Mouse (Mus musculus): ENCODE results near the gene Camk2b. TPM values are rescaled to one million over a fixed set of nuclear protein-coding genes. Genes with fewer than 3 reads are reported as not detected.

Camk2b gene
- polyA plus RNA-seq, 1 experiment = 12.8 TPM

DNA sequence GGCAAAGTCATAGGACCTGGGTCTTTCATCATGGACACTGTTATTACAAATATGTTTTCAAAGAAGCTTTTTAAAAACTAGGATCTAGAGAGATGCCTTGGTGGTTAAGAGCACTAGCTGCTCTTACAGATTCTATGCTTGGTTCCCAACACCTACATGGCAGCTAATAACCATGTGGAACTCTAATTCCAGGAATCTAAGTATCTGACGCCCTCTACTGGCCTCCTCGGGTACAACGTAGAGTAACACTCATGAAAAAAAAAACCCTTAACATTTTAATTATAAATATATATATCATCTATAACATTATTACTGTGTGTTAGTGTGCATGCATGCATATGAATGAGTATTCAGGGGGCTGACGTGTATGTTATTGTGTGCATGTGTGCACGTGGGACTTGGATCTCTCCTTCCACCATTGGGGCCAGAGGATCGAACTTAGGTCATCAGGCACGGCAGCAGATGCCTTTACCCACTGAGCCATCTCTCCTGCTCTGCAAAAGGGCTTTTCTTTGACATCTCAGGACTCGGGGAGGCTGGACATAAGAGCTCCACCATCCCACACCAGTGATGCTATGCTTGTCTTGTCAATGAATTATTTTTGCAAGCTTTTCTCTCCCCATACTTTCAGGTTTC is 112.9 kb downstream of the Camk2b start:
- no peak overlapping the region for H3K9ac ChIP-seq (ENCODE audit: low read depth, poor library complexity, severe bottlenecking)
- H3K4me3 ChIP-seq (ENCODE audit: low read depth, low read length) = no peak overlapping the region
- no peak for TF ChIP-seq EP300 (IDR thresholded peaks at IDR 0.05; ENCODE audit: insufficient read depth, low read depth, low read length)
- TF ChIP-seq POLR2A (IDR thresholded peaks at IDR 0.05; ENCODE audit: insufficient read depth, low read length) = no peak
- TF ChIP-seq CTCF (IDR thresholded peaks at IDR 0.05; ENCODE audit: low read depth, low read length) = no peak
- H3K9me3 ChIP-seq (replicated peaks; ENCODE audit: control insufficient read depth, insufficient read depth, low read length, poor library complexity, severe bottlenecking) = no peaks in the 10 kb centered on the region
- no peak overlapping the region for H3K27ac ChIP-seq (ENCODE audit: insufficient read depth, low read length)
- peaks cover 4% of the 10 kb centered on the region for H3K4me1 ChIP-seq (ENCODE audit: control insufficient read depth, insufficient read depth, low read length)
- H3K27me3 ChIP-seq (ENCODE audit: control insufficient read depth, insufficient read depth, low read length, poor library complexity, severe bottlenecking) = no peaks in the 10 kb centered on the region
- no peaks in the 10 kb centered on the region for H3K36me3 ChIP-seq (ENCODE audit: control insufficient read depth, insufficient read depth, low read length, poor library complexity, severe bottlenecking)

DNA sequence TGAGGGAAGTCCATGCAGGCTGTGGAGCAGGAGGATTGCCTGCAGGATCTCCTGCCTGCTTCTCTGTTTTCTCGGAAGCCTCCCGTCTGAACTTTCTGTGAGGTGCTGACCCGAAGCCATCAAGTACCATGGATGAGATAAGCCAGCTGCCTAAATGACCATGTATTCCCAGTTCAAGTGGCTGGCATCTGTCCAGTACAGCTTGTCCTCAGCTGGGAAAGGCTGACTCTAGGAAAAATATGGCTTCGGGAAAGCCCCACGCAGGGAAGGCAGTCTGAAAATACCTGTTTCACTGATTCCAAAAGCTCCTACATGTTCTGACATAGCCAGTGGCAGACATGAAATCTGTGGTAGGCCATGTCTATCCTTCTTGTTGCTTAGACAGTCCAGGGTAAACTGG is 113.7 kb downstream of the Camk2b start:
- Histone ChIP-seq H3K4me3 (ENCODE audit: low read depth, low read length) (no peak overlapping the region), H3K27me3 (ENCODE audit: control insufficient read depth, insufficient read depth, low read length, poor library complexity, severe bottlenecking) (no peaks in the 10 kb centered on the region), H3K4me1 (ENCODE audit: control insufficient read depth, insufficient read depth, low read length) (peaks cover 6% of the 10 kb centered on the region), H3K27ac (ENCODE audit: insufficient read depth, low read length) (no peak overlapping the region), H3K9ac (ENCODE audit: low read depth, poor library complexity, severe bottlenecking) (no peak overlapping the region), H3K9me3 (replicated peaks; ENCODE audit: control insufficient read depth, insufficient read depth, low read length, poor library complexity, severe bottlenecking) (no peaks in the 10 kb centered on the region), H3K36me3 (ENCODE audit: control insufficient read depth, insufficient read depth, low read length, poor library complexity, severe bottlenecking) (no peaks in the 10 kb centered on the region)
- no peak for TF ChIP-seq CTCF (IDR thresholded peaks at IDR 0.05; ENCODE audit: low read depth, low read length)
- no peak for TF ChIP-seq POLR2A (IDR thresholded peaks at IDR 0.05; ENCODE audit: insufficient read depth, low read length)
- TF ChIP-seq EP300 (IDR thresholded peaks at IDR 0.05; ENCODE audit: insufficient read depth, low read depth, low read length) = no peak

DNA sequence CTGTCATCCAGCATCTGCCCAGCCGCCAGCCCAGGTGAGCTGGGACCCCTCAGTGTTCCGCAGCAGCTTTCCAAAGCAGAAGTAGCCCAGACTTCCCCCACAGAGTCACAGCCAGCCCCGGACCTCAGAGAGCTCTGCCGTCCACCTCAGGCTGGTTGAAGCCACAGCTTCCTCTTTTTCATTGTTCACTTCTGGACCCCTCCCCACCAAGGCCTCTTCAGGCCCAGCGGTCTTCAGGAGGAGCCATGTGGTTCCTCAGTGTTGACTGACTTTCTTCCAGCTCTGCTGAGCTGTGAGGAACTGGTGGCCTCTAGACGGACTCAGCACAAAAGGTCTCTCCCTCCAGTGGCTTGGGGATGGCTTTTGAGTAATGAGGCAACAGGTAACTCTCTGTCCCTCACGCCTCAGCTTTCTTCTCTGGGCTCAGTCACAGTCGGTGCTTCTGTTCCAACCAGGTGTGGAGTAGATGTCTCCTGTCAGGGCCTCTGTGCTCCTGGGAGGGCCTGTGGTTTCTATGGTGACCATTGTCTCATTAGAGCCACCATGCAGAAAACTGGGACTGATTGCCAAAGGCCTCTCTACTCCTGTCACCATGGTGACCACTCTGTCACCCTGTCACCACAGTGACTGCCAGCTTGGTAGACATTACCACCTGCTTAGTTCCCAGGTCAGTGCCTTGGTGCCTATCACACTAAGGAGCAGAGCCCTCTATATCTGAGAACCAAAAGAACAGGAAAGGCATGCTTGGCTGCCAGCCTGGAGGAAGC is 116.4 kb downstream of the Camk2b start, which contains the start of gene Gck:
Gck (minus strand) TSS at position 496 of the 767 bp plus-strand sequence.
- no peaks in the 10 kb centered on the region for H3K27me3 ChIP-seq (ENCODE audit: control insufficient read depth, insufficient read depth, low read length, poor library complexity, severe bottlenecking)
- no peak within 1 kb of the TSS for H3K27ac ChIP-seq (ENCODE audit: insufficient read depth, low read length)
- peaks cover 8% of the 10 kb centered on the region for H3K4me1 ChIP-seq (ENCODE audit: control insufficient read depth, insufficient read depth, low read length)
- TF ChIP-seq EP300 (IDR thresholded peaks at IDR 0.05; ENCODE audit: insufficient read depth, low read depth, low read length) = no peak
- no peak for TF ChIP-seq CTCF (IDR thresholded peaks at IDR 0.05; ENCODE audit: low read depth, low read length)
- no peak for TF ChIP-seq POLR2A (IDR thresholded peaks at IDR 0.05; ENCODE audit: insufficient read depth, low read length)
- no peaks in the 10 kb centered on the region for H3K9me3 ChIP-seq (replicated peaks; ENCODE audit: control insufficient read depth, insufficient read depth, low read length, poor library complexity, severe bottlenecking)
- H3K4me3 ChIP-seq (ENCODE audit: low read depth, low read length) = peak within 1 kb of the TSS; percentile 21; the same call in 1 of the 2 replicates
- H3K9ac ChIP-seq (ENCODE audit: low read depth, poor library complexity, severe bottlenecking) = peak within 1 kb of the TSS; percentile 18; the same call in 1 of the 2 replicates
- no peaks in the 10 kb centered on the region for H3K36me3 ChIP-seq (ENCODE audit: control insufficient read depth, insufficient read depth, low read length, poor library complexity, severe bottlenecking)

DNA sequence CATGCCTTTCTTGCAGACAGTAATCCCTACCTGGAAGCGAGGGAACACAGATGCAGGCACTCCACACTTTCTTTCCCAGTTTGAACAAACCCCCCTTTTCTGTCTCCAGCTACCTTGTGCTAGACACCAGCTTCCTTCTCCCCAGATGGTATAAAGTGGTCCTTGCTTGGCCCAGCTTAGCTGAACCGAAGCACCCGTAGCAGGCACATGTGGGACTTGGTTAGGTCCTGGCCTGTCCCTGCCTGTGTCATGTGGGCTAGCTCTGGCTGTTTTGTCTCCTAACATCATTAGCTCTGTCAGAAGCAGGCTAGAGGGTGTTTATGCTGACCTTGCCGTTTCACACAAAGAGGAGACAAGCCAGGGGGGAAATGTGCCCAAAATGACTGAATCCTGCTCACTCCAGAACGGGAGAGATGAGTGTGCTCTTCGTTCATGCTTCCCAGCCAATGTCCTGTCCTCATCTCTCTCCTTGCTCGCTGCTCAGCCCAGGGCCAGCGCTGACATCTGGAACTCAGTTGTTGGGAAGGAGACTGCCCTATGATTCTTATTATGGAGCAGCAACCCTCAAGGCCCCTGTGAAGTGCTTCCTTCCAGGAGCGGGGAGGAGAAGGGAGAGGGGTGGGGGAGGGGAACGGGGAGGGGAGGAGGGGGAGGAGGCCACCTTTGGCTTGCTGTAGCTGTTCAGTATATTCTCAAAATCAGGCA is 117.5 kb downstream of the Camk2b start:
- H3K4me3 ChIP-seq (ENCODE audit: low read depth, low read length) = peak overlapping the region; percentile 21
- no peak for TF ChIP-seq EP300 (IDR thresholded peaks at IDR 0.05; ENCODE audit: insufficient read depth, low read depth, low read length)
- TF ChIP-seq CTCF (IDR thresholded peaks at IDR 0.05; ENCODE audit: low read depth, low read length) = no peak
- TF ChIP-seq POLR2A (IDR thresholded peaks at IDR 0.05; ENCODE audit: insufficient read depth, low read length) = no peak
- H3K4me1 ChIP-seq (ENCODE audit: control insufficient read depth, insufficient read depth, low read length) = peaks cover 8% of the 10 kb centered on the region
- H3K9ac ChIP-seq (ENCODE audit: low read depth, poor library complexity, severe bottlenecking) = peak overlapping the region; percentile 18; the same call in 1 of the 2 replicates
- no peaks in the 10 kb centered on the region for H3K36me3 ChIP-seq (ENCODE audit: control insufficient read depth, insufficient read depth, low read length, poor library complexity, severe bottlenecking)
- no peak overlapping the region for H3K27ac ChIP-seq (ENCODE audit: insufficient read depth, low read length)
- H3K27me3 ChIP-seq (ENCODE audit: control insufficient read depth, insufficient read depth, low read length, poor library complexity, severe bottlenecking) = no peaks in the 10 kb centered on the region
- H3K9me3 ChIP-seq (replicated peaks; ENCODE audit: control insufficient read depth, insufficient read depth, low read length, poor library complexity, severe bottlenecking) = no peaks in the 10 kb centered on the region

DNA sequence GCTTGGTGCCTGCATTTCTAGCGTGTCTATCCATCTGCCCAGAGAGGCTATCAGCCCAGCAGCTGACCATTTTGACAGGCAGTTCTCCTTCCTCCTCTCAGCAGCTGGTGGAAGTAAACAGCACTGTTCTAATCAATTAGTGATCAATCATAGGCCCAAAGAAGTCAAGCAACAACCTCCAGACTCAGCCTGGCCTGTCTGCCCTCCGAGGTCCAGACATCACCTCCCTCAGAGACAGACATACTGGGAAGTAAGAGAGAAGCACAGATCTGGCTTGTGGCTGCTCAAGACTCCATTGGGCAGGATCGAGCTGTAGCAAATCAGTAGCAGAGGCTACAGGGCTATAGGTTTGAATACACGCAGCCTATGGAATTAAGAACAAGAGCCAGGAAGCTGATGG is 118.4 kb downstream of the Camk2b start:
- no peak for TF ChIP-seq POLR2A (IDR thresholded peaks at IDR 0.05; ENCODE audit: insufficient read depth, low read length)
- TF ChIP-seq CTCF (IDR thresholded peaks at IDR 0.05; ENCODE audit: low read depth, low read length) = no peak
- TF ChIP-seq EP300 (IDR thresholded peaks at IDR 0.05; ENCODE audit: insufficient read depth, low read depth, low read length) = no peak
- H3K27ac ChIP-seq (ENCODE audit: insufficient read depth, low read length) = no peak overlapping the region
- H3K9ac ChIP-seq (ENCODE audit: low read depth, poor library complexity, severe bottlenecking) = no peak overlapping the region
- peaks cover 10% of the 10 kb centered on the region for H3K4me1 ChIP-seq (ENCODE audit: control insufficient read depth, insufficient read depth, low read length)
- H3K4me3 ChIP-seq (ENCODE audit: low read depth, low read length) = no peak overlapping the region
- no peaks in the 10 kb centered on the region for H3K36me3 ChIP-seq (ENCODE audit: control insufficient read depth, insufficient read depth, low read length, poor library complexity, severe bottlenecking)
- H3K27me3 ChIP-seq (ENCODE audit: control insufficient read depth, insufficient read depth, low read length, poor library complexity, severe bottlenecking) = no peaks in the 10 kb centered on the region
- H3K9me3 ChIP-seq (replicated peaks; ENCODE audit: control insufficient read depth, insufficient read depth, low read length, poor library complexity, severe bottlenecking) = no peaks in the 10 kb centered on the region
